Mouse (Mus musculus) myocyte (in vitro differentiated cells): ENCODE measurements at regions not wholly inside any gene's neighbourhood (a gene's known extent, or its start where the extent isn't known, plus 50 kb on each side); places are given as distances from the start of the nearest gene placed in this dataset.

Experiments
- H3K27me3 ChIP-seq: one replicate; pipeline ENCODE4 v1.6.1; 2011; ENCODE audit not compliant: control insufficient read depth, insufficient read depth, insufficient read length
- H3K36me3 ChIP-seq: one replicate; pipeline ENCODE4 v1.6.1; 2011; ENCODE audit not compliant: control insufficient read depth, insufficient read depth
- H3K4me2 ChIP-seq: one replicate; pipeline ENCODE4 v1.6.1; 2011; ENCODE audit warnings: low read depth, control low read depth
- H3K4me3 ChIP-seq: one replicate; pipeline ENCODE4 v1.5.1; 2011; ENCODE audit warnings: mild to moderate bottlenecking, control low read depth, moderate library complexity
- H3K79me2 ChIP-seq: one replicate; pipeline ENCODE4 v1.6.1; 2011; ENCODE audit not compliant: control insufficient read depth, insufficient read depth
- H3ac ChIP-seq: one replicate; pipeline ENCODE4 v1.6.1; 2011; ENCODE audit not compliant: control insufficient read depth, insufficient read length
- CEBPB ChIP-seq: IDR thresholded peaks from 2 replicates; pipeline ENCODE4 v1.6.1; 2011; ENCODE audit warnings: mild to moderate bottlenecking, moderate library complexity; ENCODE audit not compliant: poor library complexity, insufficient read depth, severe bottlenecking
- E2F4 ChIP-seq: IDR thresholded peaks from one replicate; pipeline ENCODE4 v1.6.1; 2011; ENCODE audit warnings: mild to moderate bottlenecking, control low read depth, moderate library complexity; ENCODE audit not compliant: insufficient read depth
- MAX ChIP-seq: IDR thresholded peaks from one replicate; pipeline ENCODE4 v1.6.1; 2011; ENCODE audit warnings: low read depth, mild to moderate bottlenecking, control low read depth
- MYOD1 ChIP-seq, 3 experiments: IDR thresholded peaks; one replicate each; pipeline ENCODE4 v1.6.1; 2011; ENCODE audit warnings: control low read depth in 2 of 3, low read depth in 2 of 3, mild to moderate bottlenecking in 2 of 3, moderate library complexity in 1 of 3; ENCODE audit not compliant: insufficient read length in 2 of 3, control insufficient read depth in 1 of 3
- MYOG ChIP-seq, 3 experiments: IDR thresholded peaks; one replicate each; pipeline ENCODE4 v1.6.1; 2011; ENCODE audit warnings: control low read depth in 2 of 3, low read depth in 2 of 3, mild to moderate bottlenecking in 2 of 3; ENCODE audit not compliant: insufficient read length in 2 of 3, control insufficient read depth in 1 of 3, insufficient read depth in 1 of 3
- POLR2A ChIP-seq: IDR thresholded peaks from one replicate; pipeline ENCODE4 v1.6.1; 2011; ENCODE audit warnings: low read depth, mild to moderate bottlenecking, control low read depth, moderate library complexity; ENCODE audit not compliant: insufficient read length
- POLR2AphosphoS2 ChIP-seq: IDR thresholded peaks from one replicate; pipeline ENCODE4 v1.6.1; 2011; ENCODE audit warnings: low read depth, control low read depth; ENCODE audit not compliant: insufficient read length
- REST ChIP-seq: IDR thresholded peaks from one replicate; pipeline ENCODE4 v1.6.1; 2011; ENCODE audit warnings: mild to moderate bottlenecking, control low read depth, moderate library complexity; ENCODE audit not compliant: insufficient read depth, insufficient read length
- SRF ChIP-seq: IDR thresholded peaks from one replicate; pipeline ENCODE4 v1.6.1; 2011; ENCODE audit warnings: low read depth; ENCODE audit not compliant: control insufficient read depth, insufficient read length
- TCF12 ChIP-seq: IDR thresholded peaks from one replicate; pipeline ENCODE4 v1.6.1; 2011; ENCODE audit warnings: mild to moderate bottlenecking, control low read depth; ENCODE audit not compliant: poor library complexity, insufficient read depth, severe bottlenecking
- TCF3 ChIP-seq: IDR thresholded peaks from one replicate; pipeline ENCODE4 v1.6.1; 2011; ENCODE audit warnings: low read depth, control low read depth; ENCODE audit not compliant: insufficient read length
- USF1 ChIP-seq: IDR thresholded peaks from one replicate; pipeline ENCODE4 v1.6.1; 2011; ENCODE audit warnings: low read depth, mild to moderate bottlenecking, control low read depth, moderate library complexity

DNA sequence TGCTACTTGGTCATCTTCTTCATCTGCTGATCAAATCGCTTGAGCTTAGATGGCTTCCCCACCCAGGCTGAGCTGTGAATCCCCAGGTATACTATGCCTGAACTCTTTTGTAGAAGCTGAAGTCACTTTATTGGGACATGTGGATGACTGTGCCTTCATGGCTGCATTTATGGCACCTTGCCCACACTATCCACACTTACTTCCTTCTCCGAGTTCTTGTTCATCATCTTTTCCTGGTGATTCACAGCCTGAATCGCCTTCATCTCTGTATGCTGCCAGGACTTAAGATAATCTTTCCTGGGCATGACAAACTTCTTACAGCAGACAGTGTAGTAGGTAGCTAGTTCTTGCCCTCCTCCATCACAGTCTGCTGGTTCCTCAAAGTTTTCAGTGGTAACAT, 248.1 kb upstream of the Rack1 start:
- no peak for TF ChIP-seq POLR2A
- no peak for TF ChIP-seq SRF
- TF ChIP-seq CEBPB: no peak
- no peak for TF ChIP-seq MYOD1 (IDR thresholded peaks at IDR 0.05; ENCODE audit: control insufficient read depth in 1 of 3, insufficient read length in 2 of 3, low read depth in 2 of 3)
- no peak for TF ChIP-seq MAX
- no peaks in the 10 kb centered on the region for H3K79me2 ChIP-seq
- no peaks in the 10 kb centered on the region for H3K36me3 ChIP-seq
- no peak overlapping the region for H3K4me3 ChIP-seq
- no peak overlapping the region for H3K4me2 ChIP-seq
- no peaks in the 10 kb centered on the region for H3K27me3 ChIP-seq
- H3ac ChIP-seq: no peak overlapping the region

GRCm38 (mm10) chr11:48551201-48551600, 248.9 kb upstream of the Rack1 start:
- Histone ChIP-seq H3K4me2 (no peak overlapping the region), H3ac (no peak overlapping the region), H3K4me3 (no peak overlapping the region), H3K27me3 (no peaks in the 10 kb centered on the region), H3K36me3 (no peaks in the 10 kb centered on the region), H3K79me2 (no peaks in the 10 kb centered on the region)
- TF ChIP-seq REST (no peak), MAX (no peak), E2F4 (no peak), MYOD1 (IDR thresholded peaks at IDR 0.05; ENCODE audit: control insufficient read depth in 1 of 3, insufficient read length in 2 of 3, low read depth in 2 of 3) (no peak), TCF3 (no peak), USF1 (no peak)

DNA sequence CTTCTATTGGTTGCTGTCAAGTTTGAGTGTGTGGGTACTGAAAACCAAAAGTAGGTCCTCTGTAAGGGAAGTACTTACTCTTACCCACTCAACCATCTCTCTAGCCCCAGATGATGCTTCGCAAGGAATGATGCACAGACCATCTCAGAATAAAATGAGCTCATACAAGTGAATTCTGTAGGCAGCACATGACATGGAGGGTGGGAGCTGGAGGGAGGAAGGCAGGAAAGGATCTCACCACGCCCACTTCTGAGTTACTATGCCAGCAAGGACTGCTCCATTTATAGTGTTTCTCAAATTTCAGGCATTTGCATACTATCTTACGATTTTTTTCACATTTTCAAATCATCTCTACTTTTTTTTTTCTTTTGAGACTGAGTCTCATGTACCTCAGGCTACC, 273.8 kb upstream of the Rack1 start:
- no peaks in the 10 kb centered on the region for H3K36me3 ChIP-seq
- TF ChIP-seq MAX (no peak), POLR2A (no peak), CEBPB (no peak), USF1 (no peak), REST (no peak), TCF3 (no peak), SRF (no peak), MYOD1 (IDR thresholded peaks at IDR 0.05; ENCODE audit: control insufficient read depth in 1 of 3, insufficient read length in 2 of 3, low read depth in 2 of 3) (no peak), E2F4 (no peak), TCF12 (no peak), POLR2AphosphoS2 (no peak), MYOG (IDR thresholded peaks at IDR 0.05; ENCODE audit: control insufficient read depth in 1 of 3, insufficient read depth in 1 of 3, insufficient read length in 2 of 3, low read depth in 2 of 3) (no peak)
- no peak overlapping the region for H3K4me3 ChIP-seq
- H3ac ChIP-seq: no peak overlapping the region
- no peak overlapping the region for H3K4me2 ChIP-seq
- H3K79me2 ChIP-seq: no peaks in the 10 kb centered on the region
- no peaks in the 10 kb centered on the region for H3K27me3 ChIP-seq

DNA sequence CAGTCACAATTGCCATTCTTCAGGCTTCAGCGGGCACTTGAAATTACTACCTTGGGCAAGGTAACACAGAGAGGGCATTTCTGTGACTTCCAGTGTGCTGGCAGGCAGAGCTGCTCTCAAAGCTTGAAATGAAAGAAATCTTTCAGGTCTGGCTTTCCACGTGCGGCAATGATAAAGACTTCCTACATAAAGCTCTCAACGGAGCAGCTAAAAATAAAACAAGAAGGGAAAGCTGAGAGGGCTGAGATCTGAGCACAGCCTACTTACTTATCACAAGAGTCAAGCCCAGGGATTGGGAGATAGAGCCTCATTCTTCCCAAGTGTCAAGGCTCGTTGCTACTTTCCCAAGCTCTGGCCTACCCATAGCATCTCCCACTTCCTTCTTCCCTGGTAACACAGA, 274.6 kb upstream of the Rack1 start:
- no peaks in the 10 kb centered on the region for H3K79me2 ChIP-seq
- no peak overlapping the region for H3ac ChIP-seq
- TF ChIP-seq TCF12 (no peak), MAX (no peak), USF1 (no peak), TCF3 (no peak), REST (no peak), MYOG (IDR thresholded peaks at IDR 0.05; ENCODE audit: control insufficient read depth in 1 of 3, insufficient read depth in 1 of 3, insufficient read length in 2 of 3, low read depth in 2 of 3) (no peak), POLR2A (no peak), POLR2AphosphoS2 (no peak), CEBPB (no peak), MYOD1 (IDR thresholded peaks at IDR 0.05; ENCODE audit: control insufficient read depth in 1 of 3, insufficient read length in 2 of 3, low read depth in 2 of 3) (no peak), E2F4 (no peak), SRF (no peak)
- no peaks in the 10 kb centered on the region for H3K27me3 ChIP-seq
- no peak overlapping the region for H3K4me2 ChIP-seq
- H3K4me3 ChIP-seq: no peak overlapping the region
- H3K36me3 ChIP-seq: no peaks in the 10 kb centered on the region

DNA sequence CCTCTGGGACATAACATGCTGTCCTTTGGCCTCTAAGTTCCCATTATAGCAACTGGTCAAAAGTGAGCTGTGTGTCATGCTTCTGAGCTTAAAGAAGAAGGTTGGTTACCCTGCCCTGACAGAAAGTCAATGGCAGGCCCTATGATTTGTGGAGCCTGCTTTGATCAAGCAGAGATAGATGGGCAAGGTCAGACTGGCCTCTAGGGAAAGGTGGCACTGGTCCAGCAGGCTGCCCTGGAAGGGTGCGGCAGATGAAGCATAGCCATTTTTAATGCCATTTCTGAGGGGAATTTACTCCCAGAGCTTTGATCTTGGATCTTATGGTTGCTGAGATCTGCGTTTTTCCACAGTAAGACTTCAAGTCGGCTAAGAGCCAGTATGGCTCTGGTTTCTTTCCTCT, 293.2 kb upstream of the Rack1 start:
- TF ChIP-seq TCF12 (no peak), REST (no peak), USF1 (no peak), CEBPB (no peak), MYOG (IDR thresholded peaks at IDR 0.05; ENCODE audit: control insufficient read depth in 1 of 3, insufficient read depth in 1 of 3, insufficient read length in 2 of 3, low read depth in 2 of 3) (no peak), POLR2AphosphoS2 (no peak), E2F4 (no peak)
- H3K4me3 ChIP-seq: no peak overlapping the region
- H3K27me3 ChIP-seq: no peaks in the 10 kb centered on the region
- no peaks in the 10 kb centered on the region for H3K36me3 ChIP-seq
- no peak overlapping the region for H3ac ChIP-seq
- H3K4me2 ChIP-seq: no peak overlapping the region
- no peaks in the 10 kb centered on the region for H3K79me2 ChIP-seq
